Mouse (Mus musculus) layer of hippocampus, adult 9-10 months (tissue): ENCODE results near the gene Naaladl2.
"Not testable (repeated sequence)": the region's sequence is repeated elsewhere in the genome, so short reads cannot be mapped to it uniquely, and the experiment has no call there.

ENCODE experiments used
- DNase-seq: peaks from one replicate; pipeline ENCODE4 v3.0.0; 2022; ENCODE audit warnings: low spot score

The Naaladl2 gene

DNA sequence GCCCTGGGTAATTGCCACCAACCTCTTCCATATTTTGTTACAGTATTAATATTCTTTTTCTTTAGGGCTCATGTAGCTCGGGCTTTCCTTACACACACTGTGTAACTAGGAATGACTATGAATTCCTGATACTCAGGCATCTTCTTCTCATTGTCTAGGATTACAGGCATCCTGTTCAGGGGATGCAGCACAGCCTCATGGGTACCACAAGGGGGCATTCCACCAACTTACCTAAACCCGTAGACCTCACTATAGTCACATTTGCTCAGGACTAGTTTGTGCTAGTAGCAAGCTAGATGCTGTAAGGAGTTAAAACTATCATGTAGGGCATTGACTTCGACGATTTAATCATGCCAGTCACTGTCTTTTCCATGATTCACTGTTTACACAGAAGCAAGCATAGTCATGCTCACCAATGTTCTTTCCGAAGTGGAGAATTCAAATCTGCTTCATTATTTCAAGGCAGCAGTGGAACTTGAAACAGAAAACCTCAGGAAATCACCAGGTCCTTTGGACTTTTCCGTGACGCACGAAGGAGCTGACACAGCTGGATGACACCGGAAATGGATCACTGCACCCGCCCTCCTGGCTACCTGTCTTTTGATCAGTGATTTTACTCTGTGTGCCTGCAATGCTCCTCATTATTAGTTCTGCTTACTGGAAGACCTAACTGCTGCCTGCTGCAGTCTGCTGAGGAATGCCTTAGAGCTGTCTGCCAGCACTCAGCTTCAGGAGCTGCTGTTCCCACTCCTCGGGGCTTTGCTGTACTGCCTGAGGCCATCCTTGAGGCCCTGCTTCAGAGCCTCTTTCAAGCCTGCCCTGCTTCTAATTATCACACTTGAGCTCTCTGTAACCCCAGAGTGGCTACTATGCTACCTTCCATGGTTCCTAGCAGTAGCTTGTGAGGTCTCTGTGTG lies 822.3 kb downstream of the Naaladl2 start:
- no peak for DNase-seq

- no peak for DNase-seq
These were observed 829.3 kb downstream of the Naaladl2 start for GRCm38 (mm10) chr3:24314658-24315297.

DNA sequence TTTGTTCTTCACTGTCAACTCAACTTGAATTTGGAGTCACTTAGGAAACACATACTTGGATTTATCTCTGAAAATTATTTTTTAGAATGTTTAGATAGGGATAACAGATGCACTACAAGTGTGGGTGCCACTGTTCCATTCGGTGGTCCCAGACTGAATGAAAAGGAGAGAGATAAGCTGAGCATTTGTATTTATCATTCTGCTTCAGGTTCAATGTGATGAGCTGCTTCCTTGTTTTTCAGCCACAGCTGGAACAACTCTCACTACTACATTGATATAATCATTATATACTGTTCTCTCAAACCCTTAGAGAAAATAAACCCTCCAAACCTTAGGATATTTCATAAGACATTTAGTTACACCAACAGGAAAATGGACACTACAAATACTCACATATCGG lies 918.6 kb downstream of the Naaladl2 start:
- DNase-seq = no peak

- DNase-seq = no peak
These were observed 926.6 kb downstream of the Naaladl2 start for GRCm38 (mm10) chr3:24217476-24217875.

DNA sequence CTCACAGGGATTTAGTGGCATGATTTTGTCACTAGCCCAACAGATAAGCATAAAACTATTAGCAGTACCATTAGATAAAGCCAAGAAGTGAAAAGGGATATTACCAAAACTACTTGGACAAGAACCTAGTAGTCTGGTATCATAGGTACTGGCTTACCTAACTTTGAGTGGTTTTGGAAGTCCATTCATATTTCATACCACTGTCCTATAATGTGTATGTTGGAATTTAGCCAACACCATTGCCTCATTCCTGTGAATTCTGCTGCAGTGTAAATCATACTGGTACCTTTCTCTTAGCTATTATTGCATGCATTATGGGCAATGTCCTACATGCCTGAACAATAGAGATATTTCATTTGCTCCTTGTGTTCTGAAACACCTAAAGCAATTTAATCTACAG lies 977.5 kb downstream of the Naaladl2 start:
- DNase-seq = no peak

- no peak for DNase-seq
These were observed 980.1 kb downstream of the Naaladl2 start for GRCm38 (mm10) chr3:24163992-24164391.

- DNase-seq = not testable (repeated sequence)
These were observed 992.8 kb downstream of the Naaladl2 start for GRCm38 (mm10) chr3:24151086-24151815.

- DNase-seq = no peak
These were observed 1001.3 kb downstream of the Naaladl2 start for GRCm38 (mm10) chr3:24142808-24143207.

GRCm38 (mm10) chr3:24138002-24138401 lies 1006.1 kb downstream of the Naaladl2 start:
- DNase-seq = no peak

DNA sequence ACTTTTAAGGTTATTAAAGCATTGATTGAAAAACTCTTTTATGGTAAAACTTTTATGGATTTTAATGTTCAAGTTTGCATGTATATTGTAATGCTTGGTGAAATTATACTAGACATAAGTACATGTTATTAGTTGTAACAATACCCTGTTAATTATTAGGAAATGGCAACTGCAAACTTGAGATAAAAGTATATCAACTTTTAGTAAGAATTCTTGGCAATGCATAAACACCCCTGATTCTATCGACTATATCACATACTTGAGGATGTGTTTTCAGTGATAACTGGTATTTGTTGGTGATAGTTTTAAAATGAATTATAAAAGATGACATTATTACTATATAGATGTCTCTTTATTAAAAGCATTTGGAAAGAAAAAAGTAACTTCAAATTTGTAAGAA lies 1017.9 kb downstream of the Naaladl2 start:
- DNase-seq = no peak

DNA sequence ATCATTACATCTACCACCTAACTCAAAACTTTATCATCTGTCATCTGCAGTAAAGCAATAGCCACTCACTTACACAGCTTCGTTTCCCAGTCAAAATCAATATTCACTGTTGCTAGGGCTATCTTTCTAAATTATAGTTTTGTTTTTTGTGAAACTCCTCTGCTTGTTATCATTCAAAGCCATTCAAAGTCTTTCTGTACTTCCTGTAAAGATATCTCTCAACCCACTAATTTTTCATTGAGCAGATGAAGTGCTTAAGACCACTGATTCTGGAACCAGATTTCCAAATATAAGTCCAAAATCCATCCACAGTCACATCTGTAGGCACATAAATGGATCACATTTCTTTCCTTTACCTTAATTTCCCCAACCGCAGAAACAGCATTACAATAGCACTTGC lies 1020.0 kb downstream of the Naaladl2 start:
- DNase-seq = no peak

DNA sequence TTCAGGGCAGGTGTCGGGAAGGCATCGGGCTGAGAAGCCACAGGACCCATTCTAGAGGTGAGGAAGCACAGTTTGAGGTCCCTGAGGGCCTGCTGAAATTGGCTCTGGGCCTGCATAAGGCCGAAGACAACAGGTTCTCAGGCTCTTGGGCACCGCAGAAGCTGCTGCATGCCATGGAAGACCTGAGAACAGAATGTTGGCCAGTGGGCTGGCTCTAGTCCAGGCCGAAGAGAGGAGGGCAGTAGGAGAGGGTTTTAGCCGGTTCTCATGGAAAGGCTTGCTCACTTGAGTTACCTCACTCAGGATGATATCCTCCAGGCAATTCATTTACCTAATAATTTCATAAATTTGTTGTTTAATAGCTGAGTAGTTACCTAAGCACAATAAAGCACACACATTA lies 1025.9 kb downstream of the Naaladl2 start:
- DNase-seq = no peak

DNA sequence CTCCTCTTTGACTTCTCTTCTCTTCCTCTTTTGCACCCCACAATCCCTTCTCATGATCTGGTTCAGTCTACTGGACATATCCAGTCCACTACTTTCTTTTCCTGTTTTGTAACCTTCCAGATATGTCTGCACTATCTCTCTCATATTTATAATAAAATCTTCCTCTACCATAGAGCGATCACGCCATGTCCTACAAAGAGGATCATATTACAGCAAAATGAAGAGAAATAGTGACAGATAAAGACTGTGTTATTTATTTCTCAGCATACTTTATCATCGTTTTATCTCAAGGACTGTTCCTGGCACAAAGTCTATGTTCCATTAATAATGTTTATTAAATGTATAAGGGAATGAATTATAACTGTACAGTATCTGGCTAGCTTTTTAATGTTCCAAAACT lies 1029.2 kb downstream of the Naaladl2 start:
- no peak for DNase-seq

- DNase-seq = no peak
These were observed 1030.7 kb downstream of the Naaladl2 start for GRCm38 (mm10) chr3:24113360-24113759.

DNA sequence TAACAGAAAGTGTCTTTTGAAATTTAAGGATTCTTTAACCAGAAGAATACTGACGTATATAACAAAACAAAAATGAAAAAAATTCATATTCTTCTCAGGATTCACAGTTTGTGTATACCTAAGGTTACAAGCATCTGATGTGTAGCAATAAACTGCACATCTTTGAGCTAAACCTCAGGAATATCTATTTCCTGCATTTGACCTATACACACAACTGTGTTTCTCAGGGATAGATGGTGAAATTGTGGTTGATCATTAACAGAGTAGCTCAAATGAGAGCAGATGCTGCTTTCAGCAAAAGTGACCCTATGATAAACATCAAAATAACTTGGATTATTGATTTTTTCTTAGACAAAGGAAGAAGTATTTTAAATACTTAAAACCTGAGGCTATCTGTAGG lies 1037.7 kb downstream of the Naaladl2 start:
- no peak for DNase-seq

DNA sequence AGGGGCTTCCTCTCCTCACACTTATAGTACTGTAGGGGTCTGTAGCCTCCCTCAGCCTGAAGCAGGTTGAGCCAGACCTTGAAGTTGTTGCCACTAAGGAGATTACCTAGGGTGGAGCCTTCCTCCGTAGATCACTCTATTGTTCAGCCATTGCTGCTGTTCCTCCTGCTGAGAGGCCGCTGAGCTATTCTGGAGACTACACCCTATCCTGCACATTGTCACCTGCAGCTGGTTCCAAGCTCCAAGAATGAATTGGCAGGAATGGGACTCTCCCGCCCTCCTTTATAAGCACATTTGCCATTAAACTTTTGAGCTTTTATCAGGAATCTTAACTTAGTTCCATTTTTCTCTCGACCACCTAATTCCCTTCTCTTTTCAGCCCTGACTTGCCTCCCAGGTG lies 1064.3 kb downstream of the Naaladl2 start:
- no peak for DNase-seq

GRCm38 (mm10) chr3:24071169-24071797 lies 1072.8 kb downstream of the Naaladl2 start:
- no peak for DNase-seq

DNA sequence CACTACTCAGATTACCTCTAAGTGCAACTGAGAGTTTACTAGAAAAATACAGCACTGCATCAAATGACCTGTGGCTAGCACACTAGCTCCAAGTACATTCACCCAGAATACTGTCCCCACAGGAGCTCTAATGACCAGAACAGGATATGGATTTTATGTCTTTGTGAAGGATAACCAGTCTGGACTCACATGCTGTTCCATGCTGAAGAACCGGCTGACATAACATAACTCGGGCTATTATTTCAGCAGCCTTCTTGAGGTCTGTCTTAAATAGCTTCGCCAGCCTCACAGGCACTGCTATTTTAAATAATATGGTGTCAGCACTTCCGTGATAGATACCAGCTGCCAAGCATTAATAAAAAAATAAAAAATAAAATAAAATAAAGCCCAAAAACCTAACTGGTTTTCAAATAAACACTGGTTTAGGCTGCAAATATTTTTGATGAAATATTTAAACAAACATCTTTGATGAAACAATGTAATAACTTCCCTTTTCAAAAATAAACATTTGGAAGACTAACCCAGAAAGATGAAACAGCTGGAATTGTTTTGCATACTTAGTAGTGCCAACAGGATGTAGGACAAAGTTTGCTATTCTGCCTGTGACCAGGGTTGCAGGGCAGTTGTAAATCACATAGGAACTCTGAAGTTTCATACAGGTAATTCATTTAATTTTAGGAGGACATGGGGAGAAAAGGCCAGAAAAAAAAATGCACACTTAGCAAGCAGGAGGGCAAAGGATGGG lies 1073.5 kb downstream of the Naaladl2 start:
- no peak for DNase-seq

DNA sequence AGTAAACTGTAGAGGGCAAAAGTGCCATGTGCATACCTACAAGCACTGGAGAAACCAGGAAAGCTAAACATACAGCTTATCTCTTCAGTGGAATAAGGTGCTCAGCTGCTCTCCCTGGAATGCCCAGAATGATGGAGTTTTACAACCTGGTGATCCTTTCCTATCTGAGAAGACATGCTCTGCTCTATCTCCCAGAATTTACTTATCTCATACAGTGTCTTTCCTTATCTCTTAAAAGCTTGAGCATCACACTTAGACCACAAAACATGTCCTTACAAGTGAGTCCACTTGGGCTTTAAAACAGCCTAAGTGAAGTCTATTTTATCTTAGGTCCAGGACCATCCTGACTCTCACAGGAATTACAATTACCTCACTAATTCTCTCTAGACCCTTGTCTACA lies 1095.8 kb downstream of the Naaladl2 start:
- DNase-seq = no peak

DNA sequence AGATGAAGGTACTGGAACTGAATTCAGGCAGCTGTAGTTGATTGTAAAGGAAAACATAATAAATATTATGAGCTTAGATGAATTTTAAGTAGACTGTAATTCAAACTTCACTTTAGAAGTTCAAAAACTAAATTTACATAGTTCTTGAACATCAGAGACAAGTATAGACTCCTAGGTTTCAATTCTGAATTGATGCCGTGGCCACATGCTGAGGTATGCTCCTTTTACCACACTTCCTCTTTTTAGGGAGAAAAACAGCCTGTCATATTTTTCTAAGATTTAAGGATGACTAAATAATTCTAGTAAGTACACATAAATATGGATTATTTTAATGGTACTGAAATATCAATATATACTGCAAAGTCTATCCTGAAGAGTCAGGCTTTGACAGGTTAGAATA lies 1142.3 kb downstream of the Naaladl2 start:
- DNase-seq = no peak

GRCm38 (mm10) chr3:23973727-23974126 lies 1170.3 kb downstream of the Naaladl2 start:
- no peak for DNase-seq
